Mouse (Mus musculus) inflammation-experienced regulatory T-cells, adult 6 months (primary cell): Measurements from ENCODE around the gene Cycs. TPM values are rescaled to one million over a fixed set of nuclear protein-coding genes. Genes with fewer than 3 reads are reported as not detected.

Experiments used
- ATAC-seq: one replicate; pipeline ENCODE4 v1.8.0; 2017
- polyA plus RNA-seq, 3 experiments: library from polyadenylated mRNA; unstranded; fragments of 100-300 nt; shearing (Covaris generic); gene quantifications; one replicate each; pipeline ENCODE4 v1.2.1; 2017

The Cycs gene
- polyA plus RNA-seq, 3 experiments from 2014 or later: 30.7 to 35.0 (median 30.7) TPM

GRCm38 (mm10) chr6:50545412-50546043 lies 20.8 kb downstream of the Cycs start:
- peak; percentile 89 for ATAC-seq

DNA sequence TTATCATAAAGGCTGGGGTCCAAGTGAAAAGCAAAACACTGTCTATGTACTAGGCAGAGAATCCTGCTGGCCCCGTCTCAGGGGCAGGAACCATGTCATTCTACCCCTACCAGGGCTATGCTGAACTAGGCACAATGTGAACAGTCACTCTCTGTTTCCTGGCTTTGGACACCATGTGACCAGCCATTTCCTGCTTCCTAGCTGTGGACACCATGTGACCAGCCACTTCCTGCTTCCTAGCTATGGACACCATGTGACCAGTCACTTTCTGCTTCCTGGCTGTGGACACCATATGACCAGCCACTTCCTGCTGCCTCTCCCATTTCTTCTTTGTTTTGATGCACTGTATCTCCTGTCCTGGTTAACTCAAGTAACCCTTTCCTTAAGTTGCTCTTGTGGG lies 23.8 kb downstream of the Cycs start:
- ATAC-seq: peak; percentile 12

DNA sequence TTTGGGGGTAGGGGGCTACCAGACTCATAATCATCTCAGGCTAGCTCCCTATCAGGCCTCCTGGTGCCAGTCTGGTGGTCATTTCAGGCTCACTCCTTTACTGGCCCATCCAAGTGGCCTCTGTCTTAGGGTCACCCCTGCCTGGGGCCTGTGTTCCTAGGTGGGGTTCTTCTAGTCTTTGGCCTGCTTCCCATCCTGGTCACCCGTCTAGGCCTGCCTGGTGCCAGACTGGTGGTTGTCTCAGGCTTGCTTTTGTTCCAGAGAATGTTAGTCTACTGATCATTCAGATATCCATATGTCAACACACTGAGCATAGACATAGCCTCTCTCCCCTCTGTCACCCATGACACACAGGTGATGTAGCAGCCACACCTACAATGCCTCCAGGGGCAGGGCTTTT lies 26.7 kb downstream of the Cycs start:
- ATAC-seq: no peak

GRCm38 (mm10) chr6:50536461-50536892 lies 29.9 kb downstream of the Cycs start:
- peak; percentile 80 for ATAC-seq

DNA sequence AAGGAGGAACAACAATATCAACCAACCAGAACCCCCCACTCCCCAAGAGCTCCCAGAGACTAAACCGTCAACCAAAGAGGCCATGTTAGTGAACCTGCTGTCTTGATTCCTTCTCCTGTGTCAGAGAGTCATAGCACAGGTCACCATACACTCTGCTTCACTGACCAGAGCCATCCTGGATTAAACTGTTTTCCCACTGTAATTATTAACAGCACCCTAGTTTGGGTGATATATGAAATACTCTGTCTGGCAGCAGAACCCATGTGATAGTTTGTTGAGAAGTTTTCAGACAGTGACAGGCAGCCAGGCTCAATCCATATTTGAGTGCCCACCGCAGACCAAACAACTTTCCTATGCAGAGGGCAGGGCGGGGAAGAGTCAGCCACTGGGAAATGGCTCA lies 31.0 kb downstream of the Cycs start:
- ATAC-seq: no peak

DNA sequence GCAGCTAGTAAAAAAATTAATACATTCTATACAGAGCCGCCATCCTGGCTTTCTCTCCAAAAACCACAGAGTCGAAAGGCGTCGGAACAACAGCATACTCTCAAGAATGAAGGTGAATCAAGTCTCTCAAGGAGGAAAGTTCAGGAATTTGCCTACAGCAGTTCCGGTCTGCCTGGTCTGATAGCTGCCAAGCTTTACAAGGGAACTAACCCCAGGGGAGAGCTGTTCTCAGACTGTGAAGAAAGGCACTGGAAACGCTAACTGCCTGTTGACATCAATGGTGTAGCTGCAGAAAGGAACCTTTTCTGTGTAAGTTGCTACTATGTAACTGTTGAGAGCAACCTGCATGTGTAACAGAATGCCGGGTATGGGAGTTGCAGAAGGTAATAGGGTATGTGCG lies 34.4 kb downstream of the Cycs start:
- no peak for ATAC-seq

DNA sequence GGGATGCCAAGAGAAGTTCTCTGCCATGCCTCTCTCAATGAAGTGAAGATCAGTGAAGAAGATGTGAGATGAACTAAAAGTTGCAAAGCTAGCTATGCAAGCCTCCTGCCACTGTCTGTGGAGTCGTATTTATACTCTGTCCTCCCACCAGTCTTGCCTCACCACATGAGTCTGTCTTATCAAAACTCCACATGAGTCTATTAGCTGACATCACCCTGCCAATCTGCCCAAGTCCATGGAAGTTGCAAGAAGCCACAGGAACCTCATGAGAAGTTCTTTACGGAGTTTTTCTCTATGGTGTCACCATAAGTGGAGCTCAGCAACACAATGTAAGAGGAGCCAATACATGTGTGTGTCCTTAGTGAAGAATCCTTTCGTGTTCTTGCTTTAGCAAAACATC lies 35.3 kb downstream of the Cycs start:
- no peak for ATAC-seq

- no peak for ATAC-seq
These were observed 37.1 kb downstream of the Cycs start for GRCm38 (mm10) chr6:50529194-50529593.

DNA sequence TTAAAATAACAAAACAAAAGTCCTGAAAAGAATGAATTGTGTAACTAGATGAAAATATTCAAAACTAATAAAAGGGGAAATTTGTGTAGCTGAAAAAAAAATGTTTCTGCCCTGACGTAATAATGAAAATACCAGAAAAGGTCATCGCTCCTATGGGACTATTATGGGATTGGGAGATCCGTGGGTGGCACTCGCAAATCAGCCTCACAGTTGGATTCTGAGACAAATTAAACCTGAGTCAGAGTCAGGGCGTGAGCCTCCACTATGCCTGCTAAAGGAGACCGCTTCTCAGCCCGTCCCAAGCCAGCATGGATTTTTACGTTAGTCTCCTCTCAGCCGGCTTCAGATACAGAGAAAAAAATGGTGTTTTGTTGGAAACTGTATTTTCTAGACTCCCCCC lies 38.9 kb downstream of the Cycs start:
- no peak for ATAC-seq

GRCm38 (mm10) chr6:50526597-50527024 lies 39.7 kb downstream of the Cycs start:
- peak; percentile 65 for ATAC-seq

DNA sequence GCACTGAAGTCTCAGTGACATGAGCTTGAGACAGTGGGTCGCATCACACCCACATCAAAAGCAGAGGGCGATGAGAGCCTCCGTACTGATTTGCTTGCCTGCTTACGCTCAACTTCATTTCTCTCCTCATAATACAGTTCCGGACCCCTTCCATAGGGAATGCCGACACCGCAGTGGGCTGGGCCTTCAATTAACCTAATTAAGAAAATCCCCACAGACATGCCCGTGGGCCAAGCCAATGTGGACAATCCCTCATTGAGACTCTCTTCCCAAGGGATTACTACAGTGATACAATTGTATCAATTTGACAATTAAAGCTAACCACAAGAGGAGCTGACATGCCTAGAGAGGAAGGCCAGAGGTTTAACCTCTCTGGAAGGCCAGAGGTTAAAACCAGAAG lies 40.5 kb downstream of the Cycs start:
- ATAC-seq: no peak

- no peak for ATAC-seq
These were observed 42.0 kb downstream of the Cycs start for GRCm38 (mm10) chr6:50524261-50524896.

GRCm38 (mm10) chr6:50522772-50523171 lies 43.6 kb downstream of the Cycs start:
- ATAC-seq: no peak

DNA sequence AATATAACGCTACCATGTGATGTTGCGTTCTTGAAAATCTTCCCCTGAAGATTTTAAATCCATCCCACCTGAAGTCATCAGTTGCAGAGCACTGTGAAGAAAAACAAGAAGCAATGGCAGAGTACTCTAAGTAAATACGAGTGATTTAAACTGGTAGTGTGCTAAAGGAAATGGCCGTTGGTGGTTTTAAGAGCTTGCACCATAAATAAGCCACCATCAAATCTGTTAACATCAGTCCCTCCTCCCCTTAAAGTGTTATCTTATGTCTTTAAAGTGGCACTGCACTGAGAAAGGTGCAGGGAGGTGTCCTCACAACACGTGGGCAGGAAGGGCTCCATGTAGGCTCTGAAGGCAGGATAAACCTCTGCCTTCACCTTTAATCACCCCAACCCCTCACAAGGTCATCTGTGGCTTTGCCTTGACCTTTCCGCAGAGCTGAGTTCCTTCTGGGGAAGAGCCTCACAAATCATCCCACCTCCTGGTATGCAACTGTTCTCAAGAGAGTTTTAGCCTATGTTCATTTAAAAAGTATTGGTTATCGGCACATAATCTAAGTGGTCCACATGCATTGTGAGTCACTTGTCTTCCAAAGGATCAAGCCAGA lies 44.7 kb downstream of the Cycs start:
- no peak for ATAC-seq

DNA sequence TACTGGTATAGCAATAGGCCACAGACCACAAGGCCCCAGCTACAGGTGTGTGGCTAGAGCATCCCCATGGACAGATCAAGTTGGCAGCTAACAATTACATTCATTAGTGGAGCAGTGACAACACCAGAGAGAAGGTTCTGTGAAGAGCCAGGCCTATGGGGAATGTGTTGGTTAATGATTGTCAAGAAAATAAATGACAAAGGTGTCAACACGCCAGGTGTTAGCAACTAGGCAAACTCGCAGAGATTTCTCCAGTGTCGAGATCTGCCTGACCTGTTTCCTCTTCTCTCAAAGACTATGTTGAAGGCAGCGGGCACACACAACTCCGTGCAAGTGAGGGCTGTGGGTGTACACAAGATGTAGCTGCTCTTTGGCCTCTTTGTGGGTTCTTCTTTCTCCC lies 46.2 kb downstream of the Cycs start:
- ATAC-seq: no peak

GRCm38 (mm10) chr6:50518371-50518770 lies 48.0 kb downstream of the Cycs start:
- ATAC-seq: no peak

Other genes with a start within 250 kb of the Cycs start
- 10 to 100 TPM; 29.3 to 61.8 (median 33.5) TPM for gene Osbpl3, start 110.3 kb downstream of the Cycs start, polyA plus RNA-seq
- gene 4921507P07Rik, start 30.1 kb upstream of the Cycs start, polyA plus RNA-seq: under 1 TPM; 0.20 to 0.94 (median 0.64) TPM
- gene Npvf, start 87.9 kb upstream of the Cycs start, polyA plus RNA-seq: not detected